In the genomic region with DNA sequence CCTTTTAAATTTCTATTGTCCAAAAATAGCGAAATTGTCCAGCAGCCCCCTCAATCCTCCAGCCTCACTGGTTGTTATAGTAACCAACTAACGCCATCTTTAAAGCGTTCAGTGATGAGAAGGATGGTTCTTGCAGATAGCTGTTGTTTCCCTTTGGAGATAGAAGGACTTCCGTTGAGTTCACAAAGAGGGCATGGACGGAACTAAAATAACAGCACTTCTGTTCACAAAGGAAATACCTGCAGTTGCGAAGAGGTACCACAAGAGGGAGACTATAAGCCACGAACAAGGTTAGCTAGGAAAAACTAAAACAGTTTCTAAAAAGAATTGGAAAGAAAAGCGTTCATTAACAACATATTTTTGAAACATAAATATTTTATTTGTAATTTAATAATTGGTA, we compare ENCODE assay signal across 10 mouse cellular contexts.
DNase-seq lines count a peak whose midpoint lies in the region; ATAC-seq and TF ChIP-seq lines count a peak whose summit lies in the region.
"Had no signal": no experiment of that assay in that cellular context is flagged by ENCODE, and none has a peak within 500 bp of the region (broad histone marks: within the 10 kb centered on the region; RNA-seq: fewer than 3 reads in every experiment).

No protein-coding gene starts in this region.

- no peaks in the 10 kb centered on the region for H3K79me2 ChIP-seq in MEL (ENCODE audit: control insufficient read depth, insufficient read depth, low read length, poor library complexity)

- no peaks in the 10 kb centered on the region for H3K36me3 ChIP-seq in intestine, embryonic 14.5 days (ENCODE audit: control insufficient read depth, insufficient read depth, low read length)
- no peaks in the 10 kb centered on the region for H3K36me3 ChIP-seq in intestine, embryonic 15.5 days
- peaks cover 0 to 13% of the 10 kb centered on the region in 2 experiments; a peak in 2 of 4 replicates for H3K36me3 ChIP-seq in MEL (ENCODE audit: control insufficient read depth in 1 of 2, insufficient read depth in 2 of 2, low read length in 2 of 2)
- H3K36me3 ChIP-seq: embryonic facial prominence, embryonic 13.5 days; liver, embryonic 15.5 days had no signal

- no peak overlapping the region for H3K4me3 ChIP-seq in intestine, embryonic 14.5 days (ENCODE audit: low read depth, low read length)
- no peak overlapping the region for H3K4me3 ChIP-seq in intestine, embryonic 15.5 days (replicated peaks)
- peak overlapping the region; percentile 35 to 67; a peak in 3 of 4 replicates for H3K4me3 ChIP-seq in MEL (ENCODE audit: control insufficient read depth in 1 of 2, insufficient read depth in 1 of 2, low read depth in 2 of 2, low read length in 2 of 2)
- H3K4me3 ChIP-seq: embryonic facial prominence, embryonic 13.5 days; liver, embryonic 15.5 days had no signal

- DNase-seq in intestine, embryonic 14.5 days (ENCODE audit: low spot score), result peak; percentile 59
- peak; percentile 91 for DNase-seq in MEL (ENCODE audit: low read depth, low spot score)
- DNase-seq in cerebellum, adult 9-11 months, result peak; percentile 20
- peak; percentile 57 to 70 for DNase-seq in left cerebral cortex, adult 18-20 months (ENCODE audit: low spot score in 2 of 2)
- peak; percentile 75 for DNase-seq in naive thymus-derived CD4-positive, alpha-beta T cell, adult 2 months (ENCODE audit: low read depth)
- DNase-seq in thymus, postnatal 14 days, result peak; percentile 64

- no peak overlapping the region for H3K9ac ChIP-seq in intestine, embryonic 14.5 days (ENCODE audit: low read length)
- H3K9ac ChIP-seq in intestine, embryonic 15.5 days, result no peak overlapping the region
- H3K9ac ChIP-seq in MEL (ENCODE audit: control insufficient read depth, low read depth, low read length, poor library complexity, severe bottlenecking), result peak overlapping the region; percentile 56
- H3K9ac ChIP-seq: embryonic facial prominence, embryonic 13.5 days; liver, embryonic 15.5 days had no signal

- ATAC-seq in intestine, embryonic 14.5 days (replicated peaks; ENCODE audit: low FRiP score, low TSS enrichment, low read depth), result no peak
- ATAC-seq in intestine, embryonic 15.5 days, result no peak
- peak; percentile 76 for ATAC-seq in granulocyte monocyte progenitor cell, adult 5-6 weeks (replicated peaks; ENCODE audit: poor library complexity, severe bottlenecking)

- no peak overlapping the region for H3K4me2 ChIP-seq in intestine, embryonic 14.5 days (ENCODE audit: low read length)
- H3K4me2 ChIP-seq in intestine, embryonic 15.5 days (replicated peaks), result no peak overlapping the region
- H3K4me2 ChIP-seq: embryonic facial prominence, embryonic 13.5 days; liver, embryonic 15.5 days had no signal

- TF ChIP-seq EP300 in MEL (IDR thresholded peaks at IDR 0.05; ENCODE audit: low read depth in 1 of 2, low read length in 2 of 2), result peak; percentile 54 to 73; a peak in 3 of 4 replicates

- H3K27ac ChIP-seq in intestine, embryonic 14.5 days (ENCODE audit: low read depth), result no peak overlapping the region
- no peak overlapping the region for H3K27ac ChIP-seq in intestine, embryonic 15.5 days
- peak overlapping the region; percentile 60 for H3K27ac ChIP-seq in MEL (ENCODE audit: control insufficient read depth, low read depth, low read length)
- H3K27ac ChIP-seq: embryonic facial prominence, embryonic 13.5 days; liver, embryonic 15.5 days had no signal

- TF ChIP-seq CTCF in MEL (IDR thresholded peaks at IDR 0.05 in 2 of 3, conservative IDR thresholded peaks at IDR 0.05 in 1 of 3; ENCODE audit: control insufficient read depth in 1 of 3, insufficient read depth in 1 of 3, low read depth in 2 of 3, low read length in 3 of 3, poor library complexity in 1 of 3, severe bottlenecking in 1 of 3), result peak; percentile 12 to 84 (median 69); a peak in 4 of 6 replicates

- no peaks in the 10 kb centered on the region for H3K27me3 ChIP-seq in intestine, embryonic 14.5 days (replicated peaks; ENCODE audit: control insufficient read depth, insufficient read depth, low read length)
- H3K27me3 ChIP-seq in intestine, embryonic 15.5 days (replicated peaks), result no peaks in the 10 kb centered on the region
- no peaks in the 10 kb centered on the region for H3K27me3 ChIP-seq in MEL (ENCODE audit: control insufficient read depth in 1 of 2, insufficient read depth in 2 of 2, low read length in 2 of 2)
- H3K27me3 ChIP-seq: embryonic facial prominence, embryonic 13.5 days; liver, embryonic 15.5 days had no signal

- WGBS in intestine, embryonic 14.5 days, result 29% methylated on average over 8 of the region's 8 CpGs
- 26% methylated on average over 8 of the region's 8 CpGs for WGBS in intestine, embryonic 15.5 days

- no peaks in the 10 kb centered on the region for H3K9me3 ChIP-seq in intestine, embryonic 14.5 days (ENCODE audit: control insufficient read depth, low read length)
- no peaks in the 10 kb centered on the region for H3K9me3 ChIP-seq in intestine, embryonic 15.5 days
- H3K9me3 ChIP-seq in MEL (replicated peaks; ENCODE audit: insufficient read depth, low read length), result no peaks in the 10 kb centered on the region
- H3K9me3 ChIP-seq: embryonic facial prominence, embryonic 13.5 days; liver, embryonic 15.5 days had no signal

- TF ChIP-seq POLR2A in MEL (IDR thresholded peaks at IDR 0.05; ENCODE audit: control insufficient read depth in 1 of 2, insufficient read depth in 1 of 2, low read depth in 1 of 2, low read length in 2 of 2, poor library complexity in 1 of 2), result no peak

- H3K4me1 ChIP-seq in intestine, embryonic 14.5 days (replicated peaks; ENCODE audit: control insufficient read depth, insufficient read depth, low read length), result no peaks in the 10 kb centered on the region; the same call in 1 of the 2 replicates
- H3K4me1 ChIP-seq in intestine, embryonic 15.5 days (replicated peaks), result no peaks in the 10 kb centered on the region
- peaks cover 4 to 10% of the 10 kb centered on the region in 2 experiments for H3K4me1 ChIP-seq in MEL (ENCODE audit: control insufficient read depth in 1 of 2, insufficient read depth in 2 of 2, low read length in 2 of 2)
- H3K4me1 ChIP-seq: embryonic facial prominence, embryonic 13.5 days; liver, embryonic 15.5 days had no signal

- peak; percentile 94 for TF ChIP-seq RAD21 in MEL (IDR thresholded peaks at IDR 0.05; ENCODE audit: low read depth, low read length)

TF ChIP-seq in MEL, 35 proteins besides CTCF, POLR2A, EP300 and RAD21:
- TF ChIP-seq ZKSCAN1 (IDR thresholded peaks at IDR 0.05; ENCODE audit: low read depth, low read length), result no peak
- TF ChIP-seq MEF2A (IDR thresholded peaks at IDR 0.05; ENCODE audit: extremely low read depth, insufficient replicate concordance, low read depth, low read length, poor library complexity, severe bottlenecking), result no peak
- peak; percentile 18; the same call in 1 of the 2 replicates for TF ChIP-seq MYB (IDR thresholded peaks at IDR 0.05; ENCODE audit: low read depth, low read length)
- TF ChIP-seq GABPA (IDR thresholded peaks at IDR 0.05; ENCODE audit: low read depth, low read length), result no peak
- no peak for TF ChIP-seq USF2 (IDR thresholded peaks at IDR 0.05; ENCODE audit: borderline replicate concordance in 1 of 2, insufficient read depth in 1 of 2, low read depth in 1 of 2, low read length in 2 of 2)
- TF ChIP-seq GATA1 (IDR thresholded peaks at IDR 0.05; ENCODE audit: low read depth, low read length), result peak; percentile 59
- TF ChIP-seq ELF1 (IDR thresholded peaks at IDR 0.05; ENCODE audit: low read depth, low read length), result peak; percentile 43; the same call in 1 of the 2 replicates
- no peak for TF ChIP-seq MAFK (IDR thresholded peaks at IDR 0.05; ENCODE audit: borderline replicate concordance, low read depth, low read length)
- no peak for TF ChIP-seq NRF1 (IDR thresholded peaks at IDR 0.05; ENCODE audit: insufficient read depth, low read depth, low read length, poor library complexity, severe bottlenecking)
- peak; percentile 81 for TF ChIP-seq ZC3H11A (IDR thresholded peaks at IDR 0.05; ENCODE audit: low read depth, low read length)
- no peak for TF ChIP-seq ZNF384 (IDR thresholded peaks at IDR 0.05; ENCODE audit: low read depth, low read length)
- TF ChIP-seq NELFE (IDR thresholded peaks at IDR 0.05; ENCODE audit: low read depth, low read length), result no peak
- TF ChIP-seq ETS1 (IDR thresholded peaks at IDR 0.05; ENCODE audit: low read depth, low read length), result peak; percentile 65
- peak; percentile 81 for TF ChIP-seq SIN3A (IDR thresholded peaks at IDR 0.05; ENCODE audit: low read length)
- 0 out of 2 replicates have a peak, but pooled peaks have one; percentile 40 for TF ChIP-seq TCF12 (IDR thresholded peaks at IDR 0.05; ENCODE audit: low read depth, low read length)
- peak; percentile 68 for TF ChIP-seq MAZ (IDR thresholded peaks at IDR 0.05; ENCODE audit: low read depth, low read length)
- peak; percentile 82 for TF ChIP-seq SMC3 (IDR thresholded peaks at IDR 0.05; ENCODE audit: low read depth, low read length)
- peak; percentile 62; the same call in 1 of the 2 replicates for TF ChIP-seq BHLHE40 (IDR thresholded peaks at IDR 0.05; ENCODE audit: borderline replicate concordance, low read depth, low read length)
- peak; percentile 49; the same call in 1 of the 2 replicates for TF ChIP-seq RCOR1 (IDR thresholded peaks at IDR 0.05; ENCODE audit: low read depth, low read length)
- no peak for TF ChIP-seq TAL1 (IDR thresholded peaks at IDR 0.05; ENCODE audit: low read length)
- no peak for TF ChIP-seq POLR2AphosphoS2 (IDR thresholded peaks at IDR 0.05; ENCODE audit: low read length)
- 0 out of 2 replicates have a peak, but pooled peaks have one; percentile 46 for TF ChIP-seq JUND (IDR thresholded peaks at IDR 0.05; ENCODE audit: low read depth, low read length)
- peak; percentile 53; the same call in 1 of the 2 replicates for TF ChIP-seq HCFC1 (IDR thresholded peaks at IDR 0.05; ENCODE audit: low read depth, low read length)
- TF ChIP-seq MYC (IDR thresholded peaks at IDR 0.05; ENCODE audit: low read depth, low read length), result peak; percentile 57; the same call in 1 of the 2 replicates

Comparison
In these comparisons a context has a peak if more than half of its experiments do, and no peak if none do; other contexts are left out.
1. DNase-seq: peak in every context shown above with its lines; median percentile 91 in MEL; 75 in naive thymus-derived CD4-positive, alpha-beta T cell, adult 2 months; 64 in thymus, postnatal 14 days; 64 in left cerebral cortex, adult 18-20 months; 59 in intestine, embryonic 14.5 days; 20 in cerebellum, adult 9-11 months.
2. H3K4me3 ChIP-seq: peak in MEL (2 of 2); none in intestine, embryonic 14.5 days (single experiment) and intestine, embryonic 15.5 days (single experiment).